Mouse (Mus musculus): ENCODE data around the gene Extl1.
"Not testable (repeated sequence)": the region's sequence is repeated elsewhere in the genome, so short reads cannot be mapped to it uniquely, and the experiment has no call there.

The Extl1 gene

GRCm38 (mm10) chr4:134351329-134352260 is 32.1 kb downstream of the Extl1 start:
- no peak for DNase-seq (ENCODE audit: low read depth, low spot score)

- no peak for DNase-seq (ENCODE audit: low read depth, low spot score)
These were observed 33.0 kb downstream of the Extl1 start for GRCm38 (mm10) chr4:134350641-134351040.

GRCm38 (mm10) chr4:134349829-134350228 is 33.8 kb downstream of the Extl1 start:
- no peak for DNase-seq (ENCODE audit: low read depth, low spot score)

- no peak for DNase-seq (ENCODE audit: low read depth, low spot score)
These were observed 35.1 kb downstream of the Extl1 start for GRCm38 (mm10) chr4:134348545-134348944.

- DNase-seq (ENCODE audit: low read depth, low spot score), result no peak
These were observed 35.6 kb downstream of the Extl1 start for GRCm38 (mm10) chr4:134348078-134348477.

- DNase-seq (ENCODE audit: low read depth, low spot score), result no peak
These were observed 37.8 kb downstream of the Extl1 start for GRCm38 (mm10) chr4:134345802-134346201.

GRCm38 (mm10) chr4:134344620-134345019 is 39.0 kb downstream of the Extl1 start:
- DNase-seq (ENCODE audit: low read depth, low spot score), result no peak

- no peak for DNase-seq (ENCODE audit: low read depth, low spot score)
These were observed 40.3 kb downstream of the Extl1 start, which contains the start of gene Slc30a2 for GRCm38 (mm10) chr4:134343071-134344031. Gene Slc30a2 (plus strand): TSS chr4:134343181.

- DNase-seq (ENCODE audit: low read depth, low spot score), result no peak
These were observed 41.4 kb downstream of the Extl1 start for GRCm38 (mm10) chr4:134342213-134342779.

GRCm38 (mm10) chr4:134341231-134341630 is 42.4 kb downstream of the Extl1 start:
- not testable (repeated sequence) for DNase-seq (ENCODE audit: low read depth, low spot score)

- no peak for DNase-seq (ENCODE audit: low read depth, low spot score)
These were observed 53.4 kb downstream of the Extl1 start for GRCm38 (mm10) chr4:134330281-134330680.

- no peak for DNase-seq (ENCODE audit: low read depth, low spot score)
These were observed 54.8 kb downstream of the Extl1 start for GRCm38 (mm10) chr4:134328832-134329231.

GRCm38 (mm10) chr4:134328151-134328550 is 55.5 kb downstream of the Extl1 start:
- no peak for DNase-seq (ENCODE audit: low read depth, low spot score)

- no peak for DNase-seq (ENCODE audit: low read depth, low spot score)
These were observed 56.7 kb downstream of the Extl1 start for GRCm38 (mm10) chr4:134326859-134327530.

GRCm38 (mm10) chr4:134324655-134325054 is 59.0 kb downstream of the Extl1 start:
- no peak for DNase-seq (ENCODE audit: low read depth, low spot score)

GRCm38 (mm10) chr4:134321524-134321923 is 62.1 kb downstream of the Extl1 start:
- DNase-seq (ENCODE audit: low read depth, low spot score), result no peak

- DNase-seq (ENCODE audit: low read depth, low spot score), result no peak
These were observed 64.0 kb downstream of the Extl1 start for GRCm38 (mm10) chr4:134319674-134320073.

- no peak for DNase-seq (ENCODE audit: low read depth, low spot score)
These were observed 64.6 kb downstream of the Extl1 start for GRCm38 (mm10) chr4:134319074-134319473.

- no peak for DNase-seq (ENCODE audit: low read depth, low spot score)
These were observed 67.3 kb downstream of the Extl1 start for GRCm38 (mm10) chr4:134316390-134316789.

- DNase-seq (ENCODE audit: low read depth, low spot score), result no peak
These were observed 68.2 kb downstream of the Extl1 start for GRCm38 (mm10) chr4:134315470-134315869.

GRCm38 (mm10) chr4:134314876-134315275 is 68.8 kb downstream of the Extl1 start, which contains the start of gene Trim63:
Gene Trim63 (plus strand): TSS chr4:134315120.
- no peak for DNase-seq (ENCODE audit: low read depth, low spot score)
